ENCODE assay signal across 1 mouse cellular context in the genomic region with DNA sequence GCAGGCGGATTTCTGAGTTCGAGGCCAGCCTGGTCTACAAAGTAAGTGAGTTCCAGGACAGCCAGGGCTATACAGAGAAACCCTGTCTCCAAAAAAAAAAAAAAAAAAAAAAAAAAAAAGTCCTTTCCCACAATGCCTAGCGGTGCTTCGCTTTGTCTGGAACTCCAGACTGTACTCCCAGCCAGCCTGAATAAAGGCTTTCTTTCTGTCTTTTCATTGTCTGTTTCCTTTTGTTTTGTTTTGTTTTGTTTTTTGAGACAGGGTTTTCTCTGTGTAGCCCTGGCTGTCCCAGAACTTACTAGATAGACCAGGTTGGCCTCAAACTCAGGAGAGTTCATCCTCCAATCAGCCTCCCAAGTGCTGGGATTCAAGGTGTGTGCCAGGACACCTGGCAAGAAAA.
TF ChIP-seq lines count a peak whose summit lies in the region.

No protein-coding gene starts in this region.

TF ChIP-seq in MEL, 35 proteins besides CTCF, POLR2A, EP300 and RAD21:
- TF ChIP-seq UBTF (IDR thresholded peaks at IDR 0.05; ENCODE audit: borderline replicate concordance, insufficient read depth, low read depth, low read length) (no peak), ZNF384 (IDR thresholded peaks at IDR 0.05; ENCODE audit: low read depth, low read length) (peak; percentile 68)
